Comparison of ENCODE assay signal across 14 mouse cellular contexts in genomic region chr5:149588814-149589534, GRCm38 (mm10). TPM values are rescaled to one million over a fixed set of nuclear protein-coding genes. Genes with fewer than 3 reads are reported as not detected.
DNase-seq lines count a peak whose midpoint lies in the region; ATAC-seq and TF ChIP-seq lines count a peak whose summit lies in the region.
"Had no signal": no experiment of that assay in that cellular context is flagged by ENCODE, and none has a peak within 500 bp of the region (broad histone marks: within the 10 kb centered on the region; RNA-seq: fewer than 3 reads in every experiment).

No protein-coding gene starts in this region.

- TF ChIP-seq POLR2A in lung, adult 2 months (IDR thresholded peaks at IDR 0.05; ENCODE audit: borderline replicate concordance, extremely low read depth, low read depth, low read length): no peak
- no peak for TF ChIP-seq POLR2A in embryonic fibroblast, embryonic 13.5 days (IDR thresholded peaks at IDR 0.05; ENCODE audit: low read depth, low read length)

- peaks cover 9% of the 10 kb centered on the region for H3K4me1 ChIP-seq in lung, adult 2 months (ENCODE audit: control insufficient read depth, insufficient read depth, low read length)
- peaks cover 16% of the 10 kb centered on the region for H3K4me1 ChIP-seq in embryonic fibroblast, embryonic 13.5 days (ENCODE audit: control insufficient read depth, insufficient read depth, low read length)

- H3K4me3 ChIP-seq in lung, adult 2 months (replicated peaks; ENCODE audit: extremely low read depth, low read depth, low read length): no peak overlapping the region
- H3K4me3 ChIP-seq in embryonic fibroblast, embryonic 13.5 days (ENCODE audit: insufficient read depth, low read length): no peak overlapping the region
- H3K4me3 ChIP-seq: embryonic facial prominence, embryonic 10.5 days; intestine, embryonic 15.5 days; left cerebral cortex, adult 2 months had no signal

- H3K27ac ChIP-seq in embryonic fibroblast, embryonic 13.5 days (ENCODE audit: insufficient read depth, low read length): peak overlapping the region; percentile 16; the same call in 1 of the 2 replicates
- H3K27ac ChIP-seq: embryonic facial prominence, embryonic 10.5 days; intestine, embryonic 15.5 days; left cerebral cortex, adult 2 months had no signal

- DNase-seq in heart, adult 11 months: peak; percentile 93
- no peak for DNase-seq in heart, postnatal 36 days
- DNase-seq in lung, adult 2 months: no peak
- no peak for DNase-seq in lung, postnatal 25 days (ENCODE audit: low spot score)
- DNase-seq in kidney, postnatal 36 days: peak; percentile 49 to 50
- no peak for DNase-seq in spleen, adult 18-20 months
- DNase-seq: adrenal gland, postnatal 36 days; cerebellum, adult 2 months had no signal

- no peak for ATAC-seq in frontal cortex, adult (ENCODE audit: low TSS enrichment)
- ATAC-seq: forebrain, embryonic 14.5 days; intestine, embryonic 15.5 days had no signal

- TF ChIP-seq CTCF in lung, adult 2 months (IDR thresholded peaks at IDR 0.05; ENCODE audit: insufficient read depth, low read length): 0 out of 2 replicates have a peak, but pooled peaks have one; percentile 2
- TF ChIP-seq CTCF in embryonic fibroblast, embryonic 13.5 days (IDR thresholded peaks at IDR 0.05; ENCODE audit: borderline replicate concordance, insufficient read depth, low read length): no peak

- 31% methylated on average over 7 of the region's 7 CpGs for WGBS in lung, adult 2 months

- intact Hi-C loops in heart, postnatal 36 days (cut with DNase I): no loop called here

RNA-seq across cellular contexts. Expression of gene Hsph1, which starts 47.2 kb away (rescaled TPM):
- total RNA-seq in heart, postnatal 36 days (2021): 10 to 100 TPM; 40.4 to 60.4 TPM
- polyA plus RNA-seq in lung, adult 2 months (2012; rRNA removed): 7.3 and 7.7 TPM in 2 replicates
- 81.2 and 96.4 TPM in 2 replicates for polyA plus RNA-seq in embryonic fibroblast, embryonic 13.5 days (2011; ENCODE audit: insufficient read length, low read depth, missing spikeins)

Comparison
In these comparisons a context has a peak if more than half of its experiments do, and no peak if none do; other contexts are left out.
1. DNase-seq: peak in heart, adult 11 months (single experiment) and kidney, postnatal 36 days (2 of 2); none in heart, postnatal 36 days (0 of 2), lung, adult 2 months (single experiment), lung, postnatal 25 days (single experiment) and spleen, adult 18-20 months (0 of 2).